ENCODE assay signal across 10 mouse cellular contexts in genomic region chr7:73421278-73422015, GRCm38 (mm10). TPM values are rescaled to one million over a fixed set of nuclear protein-coding genes. Genes with fewer than 3 reads are reported as not detected.
DNase-seq lines count a peak whose midpoint lies in the region; ATAC-seq lines count a peak whose summit lies in the region.
"Had no signal": no experiment of that assay in that cellular context is flagged by ENCODE, and none has a peak within 500 bp of the region (broad histone marks: within the 10 kb centered on the region; RNA-seq: fewer than 3 reads in every experiment).

No protein-coding gene starts in this region.

- H3K9me3 ChIP-seq in embryonic facial prominence, embryonic 11.5 days (replicated peaks; ENCODE audit: control insufficient read depth, low read length): no peaks in the 10 kb centered on the region
- H3K9me3 ChIP-seq in embryonic facial prominence, embryonic 10.5 days: no peaks in the 10 kb centered on the region
- H3K9me3 ChIP-seq in limb, embryonic 13.5 days: no peaks in the 10 kb centered on the region
- H3K9me3 ChIP-seq in stomach, embryonic 16.5 days (replicated peaks; ENCODE audit: control insufficient read depth, low read length): no peaks in the 10 kb centered on the region
- H3K9me3 ChIP-seq in heart, embryonic 10.5 days: no peaks in the 10 kb centered on the region

- H3K27ac ChIP-seq in embryonic facial prominence, embryonic 11.5 days (replicated peaks; ENCODE audit: low read depth, low read length): no peak overlapping the region
- no peak overlapping the region; the same call in 1 of the 2 replicates for H3K27ac ChIP-seq in embryonic facial prominence, embryonic 10.5 days (replicated peaks)
- H3K27ac ChIP-seq in limb, embryonic 13.5 days: peak overlapping the region; percentile 33
- peak overlapping the region; percentile 62 for H3K27ac ChIP-seq in stomach, embryonic 16.5 days (ENCODE audit: low read length)
- no peak overlapping the region for H3K27ac ChIP-seq in heart, embryonic 10.5 days

- no peaks in the 10 kb centered on the region; the same call in none of the 2 replicates for H3K36me3 ChIP-seq in embryonic facial prominence, embryonic 11.5 days (replicated peaks; ENCODE audit: control insufficient read depth, insufficient read depth, low read depth, low read length)
- peaks cover 59% of the 10 kb centered on the region for H3K36me3 ChIP-seq in embryonic facial prominence, embryonic 10.5 days (replicated peaks)
- peaks cover 46% of the 10 kb centered on the region for H3K36me3 ChIP-seq in limb, embryonic 13.5 days
- H3K36me3 ChIP-seq in stomach, embryonic 16.5 days (ENCODE audit: control insufficient read depth, insufficient read depth, low read length): peaks cover 7% of the 10 kb centered on the region; the same call in 1 of the 2 replicates
- peaks cover 17% of the 10 kb centered on the region for H3K36me3 ChIP-seq in heart, embryonic 10.5 days

- 68% methylated on average over 9 of the region's 9 CpGs for WGBS in embryonic facial prominence, embryonic 11.5 days
- 78% methylated on average over 9 of the region's 9 CpGs for WGBS in embryonic facial prominence, embryonic 10.5 days
- 59% methylated on average over 9 of the region's 9 CpGs for WGBS in limb, embryonic 13.5 days
- 60% methylated on average over 9 of the region's 9 CpGs for WGBS in stomach, embryonic 16.5 days
- WGBS in heart, embryonic 10.5 days: 71% methylated on average over 9 of the region's 9 CpGs

- no peaks in the 10 kb centered on the region for H3K4me1 ChIP-seq in embryonic facial prominence, embryonic 11.5 days (ENCODE audit: control insufficient read depth, insufficient read depth, low read length)
- H3K4me1 ChIP-seq in embryonic facial prominence, embryonic 10.5 days: peaks cover 64% of the 10 kb centered on the region
- H3K4me1 ChIP-seq in limb, embryonic 13.5 days: peaks cover 44% of the 10 kb centered on the region
- H3K4me1 ChIP-seq in stomach, embryonic 16.5 days (ENCODE audit: control insufficient read depth, insufficient read depth, low read length): peaks cover 11% of the 10 kb centered on the region
- peaks cover 28% of the 10 kb centered on the region for H3K4me1 ChIP-seq in heart, embryonic 10.5 days

- DNase-seq in embryonic facial prominence, embryonic 11.5 days (ENCODE audit: low spot score): no peak
- no peak for DNase-seq in embryonic facial prominence, embryonic 10.5 days (ENCODE audit: low spot score)
- DNase-seq in right cerebral cortex, postnatal 4 days: peak; percentile 37
- DNase-seq in right cerebral cortex, postnatal 36 days (ENCODE audit: low spot score in 2 of 2): no peak
- no peak for DNase-seq in layer of hippocampus, adult 9-11 months
- no peak for DNase-seq in heart, embryonic 10.5 days (ENCODE audit: low spot score)
- DNase-seq: kidney, postnatal 36 days had no signal

- H3K4me2 ChIP-seq in embryonic facial prominence, embryonic 11.5 days (ENCODE audit: low read depth, low read length): no peak overlapping the region
- no peak overlapping the region for H3K4me2 ChIP-seq in limb, embryonic 13.5 days (replicated peaks)
- no peak overlapping the region for H3K4me2 ChIP-seq in stomach, embryonic 16.5 days (ENCODE audit: low read depth, low read length)

- ATAC-seq in embryonic facial prominence, embryonic 11.5 days (replicated peaks; ENCODE audit: insufficient number of reproducible peaks, low FRiP score, low TSS enrichment, low read depth): no peak
- no peak for ATAC-seq in limb, embryonic 13.5 days (ENCODE audit: low FRiP score, low read depth)
- no peak for ATAC-seq in stomach, embryonic 16.5 days (ENCODE audit: insufficient read depth, low FRiP score)

- H3K4me3 ChIP-seq in embryonic facial prominence, embryonic 11.5 days (ENCODE audit: low read depth, low read length): no peak overlapping the region
- H3K4me3 ChIP-seq in embryonic facial prominence, embryonic 10.5 days: no peak overlapping the region
- H3K4me3 ChIP-seq in limb, embryonic 13.5 days: no peak overlapping the region
- no peak overlapping the region for H3K4me3 ChIP-seq in stomach, embryonic 16.5 days (replicated peaks; ENCODE audit: low read length)
- no peak overlapping the region for H3K4me3 ChIP-seq in heart, embryonic 10.5 days
- H3K4me3 ChIP-seq: erythroblast, embryonic 14.5 days had no signal

- H3K9ac ChIP-seq in embryonic facial prominence, embryonic 11.5 days (replicated peaks; ENCODE audit: low read length): peak overlapping the region; percentile 39; the same call in 1 of the 2 replicates
- H3K9ac ChIP-seq in limb, embryonic 13.5 days: 0 out of 2 replicates have a peak overlapping the region, but pooled peaks have one; percentile 14
- no peak overlapping the region for H3K9ac ChIP-seq in stomach, embryonic 16.5 days (ENCODE audit: low read length)

- no peaks in the 10 kb centered on the region for H3K27me3 ChIP-seq in embryonic facial prominence, embryonic 11.5 days (ENCODE audit: control insufficient read depth, insufficient read depth, low read length)
- no peaks in the 10 kb centered on the region for H3K27me3 ChIP-seq in embryonic facial prominence, embryonic 10.5 days (replicated peaks; ENCODE audit: low read depth, poor library complexity, severe bottlenecking)
- no peaks in the 10 kb centered on the region for H3K27me3 ChIP-seq in limb, embryonic 13.5 days
- no peaks in the 10 kb centered on the region for H3K27me3 ChIP-seq in stomach, embryonic 16.5 days (ENCODE audit: control insufficient read depth, insufficient read depth, low read length)
- no peaks in the 10 kb centered on the region for H3K27me3 ChIP-seq in heart, embryonic 10.5 days (ENCODE audit: insufficient read depth, poor library complexity, severe bottlenecking)

RNA-seq across cellular contexts. Expression of gene Rgma, which starts 46.1 kb away (rescaled TPM):
- polyA plus RNA-seq in embryonic facial prominence, embryonic 11.5 days (2014; fragmentation: Nextera tagmentation; extraction: Ambion mirVana): 15.9 and 21.7 TPM in 2 replicates
- polyA plus RNA-seq in embryonic facial prominence, embryonic 10.5 days (2016; fragmentation: Nextera tagmentation; extraction: Ambion mirVana): 23.4 and 26.5 TPM in 2 replicates
- polyA plus RNA-seq in limb, embryonic 13.5 days (2015; fragmentation: Nextera tagmentation; extraction: Ambion mirVana): 25.3 and 25.6 TPM in 2 replicates
- 10.7 and 11.7 TPM in 2 replicates for polyA plus RNA-seq in stomach, embryonic 16.5 days (2015; fragmentation: Nextera tagmentation; extraction: Ambion mirVana)
- polyA plus RNA-seq in heart, embryonic 10.5 days (2016; fragmentation: Nextera tagmentation; extraction: Ambion mirVana): 3.4 and 6.9 TPM in 2 replicates
- polyA plus RNA-seq: erythroblast, embryonic 14.5 days had no signal

Comparison
In these comparisons a context has a peak if more than half of its experiments do, and no peak if none do; other contexts are left out.
1. H3K27ac ChIP-seq: peak in limb, embryonic 13.5 days (single experiment) and stomach, embryonic 16.5 days (single experiment); none in embryonic facial prominence, embryonic 11.5 days (single experiment), embryonic facial prominence, embryonic 10.5 days (single experiment) and heart, embryonic 10.5 days (single experiment).